Mouse (Mus musculus) liver, postnatal 0 days (tissue): Measurements from ENCODE around the gene Dpm2.

Experiments
- CTCF ChIP-seq: sonication (generic); IDR thresholded peaks from 2 replicates; pipeline ENCODE4 v1.5.1; 2016; ENCODE audit warnings: antibody characterized with exemption, low read depth
- EP300 ChIP-seq: IDR thresholded peaks from 2 replicates; pipeline ENCODE4 v1.6.1; 2016; ENCODE audit warnings: antibody characterized with exemption, low read depth, mild to moderate bottlenecking

DNA sequence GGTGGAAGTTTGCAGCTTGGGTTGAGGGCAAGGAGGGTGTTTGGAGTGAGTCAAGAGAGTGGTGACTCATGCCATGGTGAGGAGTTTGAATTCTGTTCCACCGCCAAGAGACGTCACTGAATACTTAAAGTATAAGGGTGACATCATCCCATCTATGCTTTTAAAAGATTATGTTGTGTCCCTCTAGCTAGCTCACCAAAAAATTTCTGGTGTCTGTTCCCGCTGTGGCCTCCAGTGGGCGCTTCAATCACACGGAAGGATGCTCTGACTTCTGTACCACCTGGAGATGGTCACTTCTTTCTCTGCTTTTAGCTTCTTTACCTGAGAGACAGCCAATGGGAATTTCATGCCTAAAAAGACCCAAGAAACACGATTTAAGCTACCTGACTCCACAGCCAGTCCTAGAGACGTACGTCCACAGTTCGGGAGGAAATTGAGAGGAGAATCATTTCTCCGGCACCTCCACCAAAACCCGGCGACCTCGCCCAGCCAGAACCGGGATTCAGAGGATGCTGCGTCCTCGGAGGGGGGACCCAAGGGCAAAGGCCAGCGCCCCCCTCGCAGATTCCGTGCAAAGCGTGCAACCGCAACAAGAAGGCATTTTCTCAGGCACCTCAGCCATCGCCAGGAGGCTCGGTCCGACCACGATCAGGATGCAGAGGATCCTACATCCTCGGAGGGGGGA, 4.4 kb downstream of the Dpm2 start:
- TF ChIP-seq EP300 (no peak), CTCF (peak; percentile 73)
